ENCODE assay signal across 8 mouse cellular contexts in genomic region chr12:103388505-103389347, GRCm38 (mm10). TPM values are rescaled to one million over a fixed set of nuclear protein-coding genes. Genes with fewer than 3 reads are reported as not detected.
DNase-seq lines count a peak whose midpoint lies in the region; ATAC-seq lines count a peak whose summit lies in the region.

Gene Otub2, plus strand, starts transcription at chr12:103388682.

- no peaks in the 10 kb centered on the region for H3K36me3 ChIP-seq in heart, embryonic 14.5 days (ENCODE audit: control insufficient read depth, insufficient read depth, low read length)
- H3K36me3 ChIP-seq in liver, embryonic 13.5 days: peaks cover 26% of the 10 kb centered on the region
- no peaks in the 10 kb centered on the region for H3K36me3 ChIP-seq in stomach, embryonic 16.5 days (ENCODE audit: control insufficient read depth, insufficient read depth, low read length)

- H3K4me2 ChIP-seq in heart, embryonic 14.5 days (ENCODE audit: low read length): peak within 1 kb of the TSS; percentile 73
- peak within 1 kb of the TSS; percentile 82 for H3K4me2 ChIP-seq in liver, embryonic 13.5 days
- H3K4me2 ChIP-seq in stomach, embryonic 16.5 days (ENCODE audit: low read depth, low read length): peak within 1 kb of the TSS; percentile 70

- H3K4me3 ChIP-seq in brown adipose tissue, adult 24 weeks (ENCODE audit: insufficient read depth, low read depth, low read length): peak within 1 kb of the TSS; percentile 84
- peak within 1 kb of the TSS; percentile 68 to 87 for H3K4me3 ChIP-seq in heart, embryonic 14.5 days (ENCODE audit: control insufficient read depth in 1 of 2, insufficient read depth in 1 of 2, low read depth in 1 of 2, low read length in 2 of 2)
- peak within 1 kb of the TSS; percentile 94 for H3K4me3 ChIP-seq in liver, embryonic 13.5 days (replicated peaks)
- H3K4me3 ChIP-seq in stomach, embryonic 16.5 days (replicated peaks; ENCODE audit: low read length): peak within 1 kb of the TSS; percentile 85

- peak within 1 kb of the TSS; percentile 87 for H3K9ac ChIP-seq in heart, embryonic 14.5 days (ENCODE audit: low read length)
- H3K9ac ChIP-seq in liver, embryonic 13.5 days: peak within 1 kb of the TSS; percentile 97
- H3K9ac ChIP-seq in stomach, embryonic 16.5 days (ENCODE audit: low read length): peak within 1 kb of the TSS; percentile 93

- peaks cover 4% of the 10 kb centered on the region; the same call in 1 of the 2 replicates for H3K4me1 ChIP-seq in brown adipose tissue, adult 24 weeks (ENCODE audit: control insufficient read depth, insufficient read depth, insufficient read length, low read length)
- peaks cover 30 to 43% of the 10 kb centered on the region in 2 experiments for H3K4me1 ChIP-seq in heart, embryonic 14.5 days (ENCODE audit: control insufficient read depth in 2 of 2, insufficient read depth in 2 of 2, low read length in 2 of 2)
- peaks cover 65% of the 10 kb centered on the region for H3K4me1 ChIP-seq in liver, embryonic 13.5 days (replicated peaks)
- peaks cover 4% of the 10 kb centered on the region; the same call in 1 of the 2 replicates for H3K4me1 ChIP-seq in stomach, embryonic 16.5 days (ENCODE audit: control insufficient read depth, insufficient read depth, low read length)

- H3K27me3 ChIP-seq in heart, embryonic 14.5 days (ENCODE audit: control insufficient read depth, insufficient read depth, low read length): no peaks in the 10 kb centered on the region
- no peaks in the 10 kb centered on the region for H3K27me3 ChIP-seq in liver, embryonic 13.5 days
- H3K27me3 ChIP-seq in stomach, embryonic 16.5 days (ENCODE audit: control insufficient read depth, insufficient read depth, low read length): no peaks in the 10 kb centered on the region

- ATAC-seq in heart, embryonic 14.5 days (ENCODE audit: insufficient number of reproducible peaks, insufficient read depth, low FRiP score, low read depth): peak; percentile 97
- ATAC-seq in liver, embryonic 13.5 days (ENCODE audit: low read depth): peak; percentile 89
- peak; percentile 98 for ATAC-seq in stomach, embryonic 16.5 days (ENCODE audit: insufficient read depth, low FRiP score)

- WGBS in heart, embryonic 14.5 days: under 1% methylated on average over 58 of the region's 58 CpGs
- WGBS in liver, embryonic 13.5 days (ENCODE audit: insufficient replicate concordance): under 1% methylated on average over 58 of the region's 58 CpGs
- under 1% methylated on average over 58 of the region's 58 CpGs for WGBS in stomach, embryonic 16.5 days

- DNase-seq in CD4-positive, CD25-positive, alpha-beta regulatory T cell, adult 2 months (ENCODE audit: low read depth, low spot score): peak; percentile 88
- peak; percentile 94 for DNase-seq in fibroblast of lung, adult 2 months (ENCODE audit: low read depth)
- peak; percentile 98 for DNase-seq in kidney, postnatal 14 days
- DNase-seq in liver, embryonic 13.5 days: peak; percentile 96
- peak; percentile 94 for DNase-seq in neural tube, embryonic 10.5 days (ENCODE audit: extremely low spot score, low spot score)

- no peak within 1 kb of the TSS for H3K27ac ChIP-seq in brown adipose tissue, adult 24 weeks (replicated peaks; ENCODE audit: low read depth, low read length)
- H3K27ac ChIP-seq in heart, embryonic 14.5 days (replicated peaks in 1 of 2; ENCODE audit: control insufficient read depth in 1 of 2, insufficient read depth in 1 of 2, low read depth in 2 of 2, low read length in 2 of 2): peak within 1 kb of the TSS; percentile 58; a peak in 3 of 4 replicates
- peak within 1 kb of the TSS; percentile 99 for H3K27ac ChIP-seq in liver, embryonic 13.5 days
- H3K27ac ChIP-seq in stomach, embryonic 16.5 days (ENCODE audit: low read length): no peak within 1 kb of the TSS

- no peaks in the 10 kb centered on the region for H3K9me3 ChIP-seq in heart, embryonic 14.5 days (ENCODE audit: control insufficient read depth, low read length)
- no peaks in the 10 kb centered on the region for H3K9me3 ChIP-seq in liver, embryonic 13.5 days (replicated peaks)
- no peaks in the 10 kb centered on the region for H3K9me3 ChIP-seq in stomach, embryonic 16.5 days (replicated peaks; ENCODE audit: control insufficient read depth, low read length)

RNA-seq across cellular contexts. Expression of gene Otub2, which starts in this region (rescaled TPM):
- 0.75 and 2.2 TPM in 2 replicates for polyA plus RNA-seq in brown adipose tissue, adult 24 weeks (2012; ENCODE audit: insufficient read depth, insufficient read length, missing spikeins)
- polyA plus RNA-seq in heart, embryonic 14.5 days (2014; fragmentation: Nextera tagmentation; extraction: Ambion mirVana): 13.8 and 14.8 TPM in 2 replicates
- polyA plus RNA-seq in liver, embryonic 13.5 days (2015; fragmentation: Nextera tagmentation; extraction: Ambion mirVana): 20.8 and 23.1 TPM in 2 replicates
- polyA plus RNA-seq in stomach, embryonic 16.5 days (2015; fragmentation: Nextera tagmentation; extraction: Ambion mirVana): 10.6 and 12.2 TPM in 2 replicates

Comparison
In these comparisons a context has a peak if more than half of its experiments do, and no peak if none do; other contexts are left out.
1. H3K27ac ChIP-seq: peak in heart, embryonic 14.5 days (2 of 2) and liver, embryonic 13.5 days (single experiment); none in brown adipose tissue, adult 24 weeks (single experiment) and stomach, embryonic 16.5 days (single experiment).
2. Peak in every context shown above with its lines, with median percentiles within 50 percentile points of each other: DNase-seq, H3K4me3 ChIP-seq, ATAC-seq, H3K4me2 ChIP-seq and H3K9ac ChIP-seq.